Mouse (Mus musculus) large intestine, adult 2 months (tissue): ENCODE measurements around the gene Traf3ip3. TPM values are rescaled to one million over a fixed set of nuclear protein-coding genes. Genes with fewer than 3 reads are reported as not detected.
A peak's percentile ranks its signal among the peaks of the same experiment; 100 is the strongest.

Experiments used
- DNase-seq: peaks from one replicate; pipeline ENCODE4 v3.0.0-alpha.2; 2012; ENCODE audit warnings: low read depth, low spot score
- WGBS: fragments of 180-500 bp; shearing (Covaris S2); methylation state at CpG from one replicate; pipeline ENCODE4 v1.1.7; 2018; 5-methylcytosine and 5-hydroxymethylcytosine counted together
- polyA plus RNA-seq: library from polyadenylated mRNA; depleted of rRNA; stranded (reverse); fragments of >200 nt; gene quantifications from 2 replicates; pipeline ENCODE4 v1.2.3, GENCODE M21; 2012; rRNA removed

Gene Traf3ip3
- polyA plus RNA-seq, 1 experiment: 6.1 TPM

GRCm38 (mm10) chr1:193132385-193132784, 69.1 kb downstream of the Traf3ip3 start:
- no peak for DNase-seq

GRCm38 (mm10) chr1:193131311-193131948, 70.1 kb downstream of the Traf3ip3 start:
- 23% methylated on average over 6 of the region's 6 CpGs for WGBS
- DNase-seq: peak; percentile 57

DNA sequence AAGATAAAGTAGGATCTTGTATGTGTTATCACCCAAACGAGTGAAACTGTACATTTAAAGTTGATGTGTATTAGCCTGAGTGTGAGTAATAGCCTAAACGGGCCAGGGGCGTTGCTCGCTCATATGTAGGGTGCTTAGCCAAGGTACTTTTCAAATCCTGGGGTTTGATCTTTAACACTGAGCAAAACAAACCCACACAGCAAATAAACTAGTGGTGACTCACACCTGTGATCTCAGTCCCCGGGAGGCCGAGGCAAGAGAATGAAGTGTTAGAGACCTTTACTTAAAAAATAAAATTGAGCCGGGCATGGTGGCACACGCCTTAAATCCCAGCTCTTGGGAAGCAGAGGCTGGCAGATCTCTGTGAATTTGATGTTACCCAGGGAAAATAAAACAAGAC, 70.7 kb downstream of the Traf3ip3 start:
- no peak for DNase-seq
- 21% methylated on average over 8 of the region's 8 CpGs for WGBS

GRCm38 (mm10) chr1:193130456-193130825, 71.1 kb downstream of the Traf3ip3 start:
- WGBS: 16% methylated on average over 11 of the region's 11 CpGs

GRCm38 (mm10) chr1:193129786-193130455, 71.6 kb downstream of the Traf3ip3 start, which contains the start of gene Diexf:
TSS of gene Diexf (minus strand) at chr1:193130272.
- DNase-seq: peak; percentile 97
- WGBS: under 1% methylated on average over 61 of the region's 61 CpGs

More at GRCm38 (mm10) chr1:193130456-193130825, 71.1 kb downstream of the Traf3ip3 start:
- DNase-seq: no peak

- DNase-seq: no peak
- 13% methylated on average over 5 of the region's 5 CpGs for WGBS
These were observed 72.2 kb downstream of the Traf3ip3 start for GRCm38 (mm10) chr1:193129321-193129720.

- no peak for DNase-seq
- 94% methylated on average over 6 of the region's 6 CpGs for WGBS
These were observed 73.4 kb downstream of the Traf3ip3 start for GRCm38 (mm10) chr1:193128055-193128454.

- DNase-seq: no peak
- WGBS: 67% methylated on average over 4 of the region's 4 CpGs
These were observed 75.7 kb downstream of the Traf3ip3 start for GRCm38 (mm10) chr1:193125835-193126234.

Other genes starting within 250 kb of the Traf3ip3 start
- gene Syt14, start 165.9 kb downstream of the Traf3ip3 start, polyA plus RNA-seq: 0.06 and 0.07 TPM in 2 replicates
- 10.4 and 12.9 TPM in 2 replicates for gene Diexf, start 71.4 kb downstream of the Traf3ip3 start, polyA plus RNA-seq
- 108 and 192 TPM in 2 replicates for gene Irf6, start 48.6 kb downstream of the Traf3ip3 start, polyA plus RNA-seq
- gene A130010J15Rik, start 33.7 kb downstream of the Traf3ip3 start, polyA plus RNA-seq: 5.0 and 6.6 TPM in 2 replicates
- gene Lamb3, start 6.0 kb upstream of the Traf3ip3 start, polyA plus RNA-seq: 14.7 and 16.7 TPM in 2 replicates
- gene Hsd11b1, start 62.4 kb upstream of the Traf3ip3 start, polyA plus RNA-seq: 10.5 and 12.3 TPM in 2 replicates
- 28.4 and 31.0 TPM in 2 replicates for gene G0s2, start 71.5 kb upstream of the Traf3ip3 start, polyA plus RNA-seq
- 0.27 and 0.49 TPM in 2 replicates for gene Camk1g, start 168.6 kb upstream of the Traf3ip3 start, polyA plus RNA-seq